Mouse (Mus musculus) lung, adult 2 months (tissue): ENCODE results near the gene Myo19.
A peak's percentile ranks its signal among the peaks of the same experiment; 100 is the strongest.

Experiments used
- CTCF ChIP-seq: fragments of 200-500 bp; IDR thresholded peaks from 2 replicates; pipeline ENCODE4 v1.5.1; 2011; ENCODE audit warnings: mild to moderate bottlenecking, low read length, control low read depth; ENCODE audit not compliant: insufficient read depth
- POLR2A ChIP-seq: fragments of 200-500 bp; IDR thresholded peaks from 2 replicates; pipeline ENCODE4 v1.6.1; 2011; ENCODE audit warnings: low read depth, mild to moderate bottlenecking, control low read depth, low read length, borderline replicate concordance; ENCODE audit errors: extremely low read depth

GRCm38 (mm10) chr11:84916053-84916702 is 36.2 kb downstream of the Myo19 start, which contains the start of gene Znhit3:
- no peak for TF ChIP-seq CTCF
- TF ChIP-seq POLR2A = peak; percentile 68; the same call in 1 of the 2 replicates
